Mouse (Mus musculus) c-Kit-negative CD71-positive TER-119-positive erythroid progenitor cells, embryonic 14.5 days (primary cell): ENCODE measurements around the gene Vegfb.

Experiments used
- DNase-seq: peaks from one replicate; pipeline ENCODE4 v3.0.0-alpha.2; 2013; ENCODE audit warnings: low read depth, low spot score

Gene Vegfb

DNA sequence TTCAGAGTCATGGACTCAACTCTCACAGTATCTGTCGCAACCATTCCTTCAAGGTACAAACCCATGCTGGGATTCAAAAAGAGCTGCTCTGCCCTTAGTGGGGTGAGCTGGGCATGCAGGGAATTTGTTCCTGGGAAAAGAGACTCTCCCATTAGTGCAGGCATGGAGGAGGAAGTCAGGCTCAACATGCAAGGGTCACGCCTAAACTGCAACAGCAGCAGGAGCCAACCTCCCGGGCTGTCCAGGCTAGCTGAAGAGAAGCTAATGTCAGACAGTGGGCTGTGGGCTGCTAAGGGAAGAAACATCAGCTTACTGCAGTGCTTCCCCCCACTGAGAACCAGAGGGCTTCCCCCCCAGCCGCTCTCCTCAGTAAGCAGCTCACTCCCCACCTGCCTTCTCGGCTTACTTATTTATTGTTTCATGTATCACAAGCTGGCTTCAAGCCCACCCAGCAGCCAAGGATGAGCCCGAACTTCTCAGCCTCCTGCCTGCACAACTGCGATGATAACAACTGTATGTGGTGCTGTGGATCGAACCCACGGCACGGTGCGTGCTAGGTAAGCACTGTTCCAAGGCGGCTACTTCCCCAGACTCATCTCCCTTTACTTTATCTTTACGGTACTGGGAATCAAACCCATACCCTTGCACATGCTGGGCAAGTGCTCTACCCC, 15.1 kb downstream of the Vegfb start:
- no peak for DNase-seq

DNA sequence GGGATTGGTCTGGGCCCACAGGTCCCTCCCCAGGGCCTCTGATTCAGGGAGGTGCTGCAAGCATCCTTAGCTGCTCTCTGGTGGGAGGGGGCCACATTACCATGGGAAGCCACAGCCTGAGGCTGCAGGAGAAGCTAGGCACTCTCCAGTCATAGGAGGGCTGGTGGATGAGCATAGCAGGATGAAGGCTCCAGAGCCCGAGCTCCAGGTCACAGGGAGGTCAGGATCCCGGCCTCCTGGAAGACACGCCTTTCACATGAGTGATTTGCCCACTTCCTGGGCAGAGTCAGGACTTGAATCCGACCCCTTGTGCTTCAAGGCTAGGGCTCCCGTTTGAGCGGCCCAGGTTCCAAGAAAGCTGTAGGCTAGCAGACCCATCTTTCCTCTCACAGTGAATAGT, 15.8 kb downstream of the Vegfb start:
- no peak for DNase-seq

DNA sequence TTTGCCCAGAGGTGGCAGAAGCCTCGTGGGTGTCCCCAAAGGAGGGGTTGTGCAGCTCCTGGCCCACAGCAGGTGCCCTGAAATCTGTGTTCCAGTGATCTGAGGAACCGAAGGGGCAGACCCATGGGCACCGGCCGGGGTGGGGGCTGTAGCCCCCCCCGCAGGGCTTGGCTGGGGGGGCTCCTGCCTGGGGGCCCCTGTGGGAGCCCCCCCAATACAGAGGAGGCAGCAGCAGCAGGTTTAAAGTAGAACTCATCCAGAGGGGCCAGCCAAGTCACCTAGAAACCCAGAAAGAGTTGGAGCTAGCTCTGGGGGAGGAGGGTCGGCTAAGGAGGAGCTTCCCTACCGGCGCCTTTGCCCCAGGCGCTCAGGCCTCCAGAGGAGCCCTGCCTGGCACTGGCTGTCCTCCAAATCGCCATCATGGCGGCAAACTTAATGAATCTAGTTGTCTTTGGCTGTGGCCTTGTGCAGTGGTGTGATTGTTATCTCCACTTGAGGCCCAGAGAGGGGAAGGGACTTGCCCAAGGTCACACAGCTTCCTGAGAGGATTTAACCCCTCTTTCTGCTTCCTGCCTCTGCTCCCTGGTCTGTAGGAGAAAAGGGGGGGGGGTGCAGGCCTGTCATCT, 16.9 kb downstream of the Vegfb start:
- no peak for DNase-seq

DNA sequence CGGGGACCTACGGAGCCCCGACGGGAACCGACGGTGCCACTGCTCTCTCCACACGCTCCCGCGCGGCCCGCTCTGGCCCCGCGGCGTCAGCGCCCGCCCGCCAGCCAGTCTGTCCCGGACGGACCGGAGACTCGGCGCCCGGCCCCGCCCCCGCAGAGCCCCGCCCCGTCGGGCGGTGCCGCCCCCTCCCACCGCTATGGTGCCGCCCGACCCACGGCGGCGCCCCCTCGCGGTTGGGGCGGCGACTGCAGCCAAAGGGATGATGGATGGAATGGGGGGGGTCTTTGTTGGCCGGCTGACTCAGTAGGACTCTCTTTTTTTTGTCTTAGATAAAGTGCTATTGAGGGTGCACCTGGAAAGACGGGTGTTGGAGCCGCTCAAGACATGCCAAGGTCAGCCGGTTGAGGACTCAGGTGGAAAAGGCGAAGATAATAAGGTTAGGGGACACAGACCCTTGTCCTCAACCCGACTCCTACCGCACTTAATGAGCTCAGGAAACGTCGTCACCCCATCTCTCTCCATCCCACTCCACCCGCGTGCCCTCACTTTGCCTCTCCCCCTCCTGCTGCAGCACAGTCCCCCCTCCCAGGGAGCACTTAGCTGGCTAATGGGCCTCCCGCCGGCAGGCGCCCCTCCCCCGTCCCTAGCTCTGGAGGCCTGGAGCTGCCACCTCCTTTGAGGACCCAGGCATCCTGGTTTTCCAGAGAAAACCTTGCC, 17.6 kb downstream of the Vegfb start:
- no peak for DNase-seq

DNA sequence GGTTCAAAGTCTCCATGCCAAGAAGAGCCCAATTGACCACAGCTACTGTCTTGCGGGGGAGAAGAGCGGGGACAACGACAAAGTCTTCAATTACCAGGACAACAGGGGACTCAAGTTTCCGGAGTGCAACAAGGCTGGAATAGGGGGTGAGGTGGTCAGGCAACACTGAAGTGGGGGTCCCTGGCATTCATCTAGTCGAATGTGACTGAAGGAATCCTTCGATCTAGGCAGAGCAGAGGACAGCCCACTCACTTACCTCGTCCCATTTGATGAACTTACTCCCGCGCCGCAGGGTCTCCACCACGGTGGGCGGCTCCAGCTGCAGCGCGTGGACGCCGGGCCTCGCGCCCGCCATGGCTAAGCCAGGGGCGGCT, 18.2 kb downstream of the Vegfb start:
- DNase-seq: no peak

DNA sequence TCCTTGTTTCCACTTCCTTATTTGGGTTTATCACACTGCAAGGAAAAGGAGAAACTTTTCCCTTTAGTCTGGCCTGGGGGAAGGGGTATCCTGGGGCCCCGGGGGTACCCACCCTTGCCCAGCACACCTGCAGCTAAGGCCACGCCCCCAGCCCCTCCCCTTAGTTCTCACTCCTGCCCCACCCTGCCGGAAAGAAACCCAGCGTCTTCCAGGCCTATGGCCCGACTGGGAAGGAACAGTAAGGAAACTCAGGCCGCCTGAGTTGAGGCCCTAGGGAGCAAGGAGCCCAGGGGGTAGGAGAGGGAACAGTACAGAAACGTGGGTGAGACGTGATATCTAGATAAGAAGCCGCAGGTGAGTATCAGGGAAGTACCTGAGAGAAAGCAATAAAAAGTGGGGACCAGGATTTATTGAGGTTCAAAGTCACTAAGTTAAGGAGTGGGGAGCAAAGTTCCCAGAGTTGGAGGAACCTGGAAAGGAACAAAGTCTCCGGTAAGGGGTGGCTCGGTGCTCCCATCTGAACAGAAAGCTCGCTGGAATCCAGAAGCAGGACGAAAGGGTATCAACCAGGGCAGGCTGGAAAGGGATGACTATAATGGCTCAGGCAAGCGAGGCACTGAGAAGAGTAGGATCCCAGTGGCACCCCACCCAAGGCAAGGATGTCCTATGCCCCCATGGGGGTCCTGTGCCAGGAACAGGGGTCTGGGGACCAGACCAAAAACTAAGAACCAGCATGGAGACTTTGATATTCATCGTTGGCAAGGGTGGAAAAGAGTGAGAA, 18.8 kb downstream of the Vegfb start:
- DNase-seq: no peak

DNA sequence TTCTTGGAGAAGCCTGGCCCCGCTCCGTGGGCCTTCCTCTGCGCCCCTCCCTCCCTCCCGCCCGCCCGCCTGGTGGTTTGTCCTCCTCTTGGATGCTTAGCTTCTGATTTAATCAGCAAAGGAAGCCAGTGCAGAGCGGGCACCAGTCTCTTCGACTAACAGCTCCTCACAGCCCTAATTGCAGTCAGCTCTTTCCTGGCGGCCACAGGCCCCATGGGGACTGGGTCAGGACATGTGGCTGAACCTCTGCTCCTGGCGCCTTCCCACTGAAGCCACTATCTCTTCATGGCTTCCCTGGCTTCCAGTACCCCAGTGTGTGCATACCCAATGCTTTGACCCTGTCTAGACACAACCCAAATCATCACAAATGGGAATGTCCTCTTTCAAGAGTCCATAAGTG, 31.0 kb downstream of the Vegfb start:
- DNase-seq: no peak

DNA sequence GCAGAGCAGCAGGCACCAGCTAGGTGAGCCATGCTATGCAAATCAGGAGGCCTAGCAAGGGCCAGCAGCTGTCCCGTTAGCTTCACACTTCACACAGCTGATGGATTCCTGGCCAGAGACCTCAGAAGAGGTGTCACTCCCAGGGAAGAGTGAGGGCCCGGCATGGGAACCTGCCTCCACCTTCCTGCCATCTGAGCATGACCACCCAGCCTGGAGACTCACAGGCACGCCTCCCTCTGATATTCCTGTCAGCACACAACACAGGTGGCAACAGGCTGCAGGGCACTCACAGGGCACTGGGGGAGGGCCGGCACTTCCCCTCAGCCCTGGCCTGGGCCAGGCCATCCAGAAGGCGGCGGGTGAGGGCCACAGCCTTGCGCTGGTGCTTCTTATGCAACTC, 32.0 kb downstream of the Vegfb start:
- DNase-seq: no peak

DNA sequence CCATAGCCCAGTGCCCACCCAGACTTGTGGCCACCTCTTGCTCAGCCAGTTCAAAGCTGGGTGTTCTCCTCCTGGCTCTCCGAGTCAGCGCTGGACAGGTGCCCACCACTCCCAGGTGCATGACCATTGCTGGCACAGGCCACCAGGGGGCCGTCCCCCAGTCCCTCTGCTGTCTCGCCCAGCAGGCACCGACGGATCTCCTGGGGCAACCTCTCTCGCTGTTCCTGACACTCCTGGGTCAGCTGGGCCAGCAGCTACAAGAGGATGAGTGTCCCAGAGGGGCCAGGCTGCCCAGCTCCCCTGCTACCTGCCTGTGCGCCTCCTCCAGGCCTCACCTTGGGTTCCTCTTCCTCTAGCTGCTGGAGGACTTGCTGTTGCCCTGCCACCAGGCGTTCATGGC, 33.4 kb downstream of the Vegfb start:
- no peak for DNase-seq

DNA sequence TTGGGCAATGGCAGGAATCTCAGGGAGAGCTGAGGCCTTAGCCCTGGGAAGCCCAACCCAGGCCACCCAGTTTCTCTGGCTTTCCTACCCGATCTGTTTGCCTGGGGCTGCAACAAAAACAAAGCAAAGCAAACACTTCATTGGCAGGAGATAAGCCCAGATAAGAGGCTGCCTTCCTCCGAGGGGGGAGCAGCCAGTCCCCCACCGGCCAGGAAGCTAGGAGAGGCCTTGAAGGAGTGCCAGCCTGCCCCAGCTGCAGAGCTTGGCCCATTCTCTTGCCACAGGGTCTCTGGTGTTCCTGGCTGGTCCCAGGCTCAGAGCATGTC, 34.8 kb downstream of the Vegfb start:
- no peak for DNase-seq

DNA sequence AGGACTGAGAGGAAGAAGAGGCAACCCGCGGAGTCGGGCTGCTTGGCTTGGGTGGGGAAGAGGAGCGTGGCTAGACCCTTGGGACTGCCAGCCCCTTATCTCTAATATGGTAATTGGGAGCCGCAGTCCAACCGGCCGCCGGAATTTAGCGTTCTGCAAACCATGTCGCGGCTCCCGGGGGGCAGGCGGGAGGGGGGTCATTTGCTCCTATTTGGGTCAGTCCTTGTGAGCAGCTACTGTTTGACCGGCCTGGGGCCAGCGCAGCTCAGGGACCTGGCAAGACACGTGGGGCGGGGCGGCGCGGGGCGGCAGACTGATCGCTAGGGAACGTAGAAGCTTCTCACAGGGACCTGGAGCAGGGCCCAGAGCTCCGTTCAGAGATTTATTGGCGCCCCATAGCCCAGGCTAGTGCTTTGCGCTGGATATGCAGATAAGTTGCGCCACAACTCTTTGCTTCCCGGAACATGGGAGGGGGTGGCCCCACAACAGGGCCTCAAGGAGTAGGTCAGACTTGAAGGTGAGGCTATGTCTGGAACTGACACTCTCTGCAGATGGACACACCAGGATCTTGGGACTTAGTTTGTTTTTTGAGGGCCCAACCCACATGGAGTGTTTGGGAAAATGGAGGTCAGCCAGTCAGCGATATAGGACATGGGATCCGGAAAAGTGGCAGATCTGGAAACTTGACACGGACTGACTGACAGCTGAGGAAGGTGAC, 35.3 kb downstream of the Vegfb start:
- DNase-seq: no peak

DNA sequence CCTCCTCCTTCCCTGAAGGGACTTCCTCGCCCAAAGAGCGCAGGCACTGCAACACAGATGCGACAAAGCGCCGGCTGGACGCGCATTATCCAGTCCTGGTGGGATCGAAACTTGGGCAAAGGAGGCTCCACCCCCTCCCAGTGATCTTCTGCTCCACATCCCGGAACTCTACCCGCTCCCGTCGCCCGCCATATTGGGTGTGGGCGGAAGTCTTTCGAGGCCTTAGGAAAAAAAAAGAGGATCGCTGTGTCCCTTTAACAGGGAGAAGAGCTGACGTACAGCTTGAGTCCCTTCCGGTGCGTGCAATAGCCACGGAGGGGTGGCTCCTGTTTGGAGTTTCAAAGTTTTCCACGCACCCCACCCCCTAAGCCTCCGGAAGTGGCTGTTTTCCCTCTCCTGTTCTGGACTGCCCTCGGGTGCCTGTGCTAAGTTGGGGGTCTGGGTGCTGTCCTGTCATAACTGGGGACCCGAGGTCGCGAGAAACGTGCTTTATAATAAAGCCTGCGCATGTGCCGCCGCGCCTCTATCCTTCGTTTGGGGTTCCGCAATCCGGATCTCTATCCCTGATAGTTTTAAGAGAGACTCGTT, 36.0 kb downstream of the Vegfb start:
- peak; percentile 69 for DNase-seq

DNA sequence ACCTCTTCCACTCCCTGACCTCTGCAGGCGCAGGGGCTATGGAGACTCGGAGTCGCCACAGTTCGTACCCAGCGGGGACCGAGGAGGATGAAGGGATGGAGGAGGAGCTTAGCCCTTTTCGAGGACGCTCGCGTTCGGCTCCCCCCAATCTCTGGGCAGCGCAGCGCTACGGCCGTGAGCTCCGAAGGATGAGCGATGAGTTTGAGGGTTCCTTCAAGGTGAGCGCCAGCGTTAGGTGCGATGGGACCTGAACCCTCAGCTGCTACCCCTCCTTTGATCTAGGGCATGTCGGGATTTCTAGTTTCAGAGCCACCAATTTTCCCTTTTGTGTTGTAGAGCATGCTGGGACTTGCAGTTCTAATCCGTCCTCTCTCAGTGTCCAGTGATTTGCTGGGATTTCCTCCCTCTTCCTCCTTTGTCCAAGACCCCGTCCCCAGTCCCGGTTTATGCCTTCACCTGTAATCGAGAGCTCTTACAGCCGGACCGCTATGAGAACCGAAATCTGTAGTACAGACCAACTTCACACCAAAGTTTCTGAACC, 36.8 kb downstream of the Vegfb start:
- no peak for DNase-seq

DNA sequence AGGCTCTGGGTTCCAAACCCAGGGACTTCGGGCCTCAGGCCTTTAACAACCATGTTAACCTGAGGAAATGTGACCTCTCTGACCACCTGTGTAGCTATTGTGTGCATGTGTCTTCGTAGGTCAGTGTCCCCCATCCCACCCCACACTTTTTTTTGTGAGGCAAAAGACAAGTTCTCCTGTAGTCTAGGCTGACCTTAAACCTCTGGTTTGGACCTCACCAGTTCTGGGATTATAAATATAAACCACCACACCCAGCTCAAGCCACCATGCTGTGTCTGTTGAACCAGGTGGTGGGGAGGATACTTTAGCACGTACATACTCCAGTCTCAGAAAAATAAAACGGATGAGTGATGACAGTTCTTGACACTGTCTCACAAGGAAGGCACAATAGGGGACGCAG, 37.5 kb downstream of the Vegfb start:
- no peak for DNase-seq

DNA sequence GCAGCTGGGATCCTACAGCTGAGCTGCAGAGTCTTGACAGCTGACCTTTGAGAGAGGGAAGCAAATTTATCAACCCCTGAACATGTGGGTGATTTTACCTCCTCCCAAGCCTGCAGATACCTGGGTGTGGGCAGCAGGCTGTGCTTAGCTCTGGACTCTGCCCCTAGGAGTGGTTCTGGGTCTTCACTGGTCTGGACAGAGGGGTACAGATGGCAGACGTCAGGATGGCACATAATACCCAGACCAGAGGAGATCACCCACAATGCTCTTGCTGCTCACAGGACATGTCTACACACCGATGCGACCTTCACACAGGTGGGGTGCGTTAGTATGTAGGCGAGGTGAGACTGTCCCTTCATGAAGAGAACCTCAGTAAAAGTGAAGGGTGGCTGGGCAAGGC, 37.9 kb downstream of the Vegfb start:
- DNase-seq: no peak

DNA sequence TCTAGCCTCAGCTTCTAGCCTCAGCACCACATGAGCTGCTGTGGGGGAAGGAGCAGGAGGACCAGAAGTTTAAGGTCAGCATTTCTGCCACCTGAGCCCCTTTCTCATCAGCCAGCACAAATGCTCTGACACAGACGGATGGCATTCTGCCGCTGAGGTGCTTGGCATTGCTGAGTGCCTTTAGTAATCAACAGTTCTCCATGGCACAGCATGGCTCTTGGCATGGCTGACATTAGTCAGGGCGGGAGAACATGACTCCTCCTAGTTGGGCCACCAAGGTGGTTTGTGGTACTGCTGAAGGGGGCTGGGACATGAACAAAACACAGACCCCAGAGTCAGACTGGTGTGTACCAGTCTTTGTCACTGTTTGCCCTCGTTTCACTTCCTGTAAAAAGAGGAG, 39.3 kb downstream of the Vegfb start:
- no peak for DNase-seq

DNA sequence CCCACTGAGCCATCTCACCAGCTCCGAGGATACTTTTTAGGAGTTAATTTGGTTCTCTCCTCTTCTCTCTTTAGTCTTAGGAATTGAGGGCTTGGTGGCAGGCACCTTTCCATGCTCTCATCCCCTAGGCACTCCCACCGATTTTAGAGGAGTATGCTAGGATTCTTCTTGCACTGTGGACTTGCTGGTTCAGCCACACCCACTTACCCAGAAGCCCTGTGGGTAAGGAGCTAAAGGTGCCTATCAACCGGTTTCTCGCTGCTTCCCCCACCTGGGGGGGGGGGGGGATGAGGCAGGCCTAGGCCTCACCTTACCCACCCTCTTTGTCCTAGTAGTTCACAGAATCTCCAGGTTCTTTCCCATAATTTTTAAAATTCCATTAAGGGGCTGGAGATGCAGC, 39.7 kb downstream of the Vegfb start:
- DNase-seq: no peak

DNA sequence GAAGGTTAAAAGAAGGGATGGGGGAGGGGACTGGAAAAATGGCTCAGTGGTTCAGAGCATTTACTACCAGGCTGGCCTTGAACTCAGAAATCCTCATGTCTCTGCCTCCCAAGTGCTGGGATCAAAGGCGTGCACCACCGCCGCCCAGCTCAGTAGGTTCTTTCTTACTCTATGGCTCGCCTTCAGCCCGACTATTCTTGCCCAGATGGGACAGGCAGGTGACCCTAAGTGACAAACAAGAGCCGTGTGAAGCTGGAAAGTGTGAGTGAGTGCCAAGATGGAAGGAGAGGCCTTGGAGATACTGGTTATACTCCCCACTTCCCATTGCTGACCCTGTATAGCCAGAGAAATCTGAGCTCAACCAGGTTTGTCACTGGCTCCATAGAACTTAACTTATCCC, 43.7 kb downstream of the Vegfb start:
- no peak for DNase-seq

DNA sequence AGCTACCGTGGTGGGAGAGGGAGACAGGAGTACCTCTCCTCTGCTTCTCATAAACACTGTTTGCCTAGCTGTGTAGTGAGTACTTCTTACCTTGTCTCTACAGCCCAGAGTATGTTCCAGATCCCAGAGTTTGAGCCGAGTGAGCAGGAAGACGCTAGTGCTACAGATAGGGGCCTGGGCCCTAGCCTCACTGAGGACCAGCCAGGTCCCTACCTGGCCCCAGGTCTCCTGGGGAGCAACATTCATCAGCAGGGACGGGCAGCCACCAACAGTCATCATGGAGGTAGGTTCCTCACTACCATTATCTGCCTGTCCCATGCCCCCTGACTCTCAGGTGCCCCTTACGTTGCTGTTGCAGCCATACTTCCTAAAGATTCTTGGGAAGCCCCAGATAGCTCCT, 44.7 kb downstream of the Vegfb start:
- DNase-seq: no peak

DNA sequence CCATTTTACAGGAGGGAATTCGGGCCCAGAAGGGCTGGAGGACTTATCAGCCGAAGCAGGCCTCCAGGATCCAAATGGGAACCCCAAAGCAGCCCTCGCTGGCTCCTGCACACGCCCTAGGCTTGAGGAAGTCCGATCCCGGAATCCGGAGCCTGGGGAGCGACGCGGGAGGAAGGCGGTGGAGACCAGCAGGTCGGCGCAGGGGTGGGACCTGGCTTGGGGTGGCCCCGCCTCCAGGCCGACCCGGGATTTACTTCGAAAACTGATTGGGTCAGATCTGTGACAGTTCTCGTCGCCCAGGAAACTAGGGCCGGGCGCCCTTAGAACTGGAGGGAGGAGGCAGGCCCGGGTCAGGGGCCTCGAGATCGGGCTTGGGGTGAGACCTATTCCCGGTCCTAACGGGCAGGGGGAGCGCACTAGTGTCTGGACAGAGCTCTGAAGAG, 45.2 kb downstream of the Vegfb start, which contains the start of gene Gpr137:
Gene Gpr137, minus strand, starts transcription at position 232 of the 443 bp plus-strand sequence.
- DNase-seq: peak; percentile 86
